Mouse (Mus musculus): ENCODE data around the gene Cyth1.

GRCm38 (mm10) chr11:118151423-118152180 lies 96.8 kb downstream of the Cyth1 start:
- TF ChIP-seq GATA1 (IDR thresholded peaks at IDR 0.05; ENCODE audit: borderline replicate concordance, low read length) (no peak), FLI1 (IDR thresholded peaks at IDR 0.05; ENCODE audit: low read length) (no peak)
